Mouse (Mus musculus) splenic B cell, adult 2 months (primary cell): ENCODE measurements at regions not wholly inside any gene's neighbourhood (a gene's known extent, or its start where the extent isn't known, plus 50 kb on each side); places are given as distances from the start of the nearest gene placed in this dataset.

Experiments
- DNase-seq: peaks from one replicate; pipeline ENCODE4 v3.0.0-alpha.2; 2011; ENCODE audit warnings: low read depth, low spot score
- H3K27me3 ChIP-seq: 2 replicates; pipeline ENCODE4 v1.6.1; 2012; ENCODE audit warnings: mild to moderate bottlenecking, low read length, moderate library complexity, mixed read lengths; ENCODE audit not compliant: control insufficient read depth, poor library complexity, insufficient read depth, severe bottlenecking
- H3K36me3 ChIP-seq: 2 replicates; pipeline ENCODE4 v1.6.1; 2012; ENCODE audit warnings: mild to moderate bottlenecking, low read length, moderate library complexity, mixed read lengths; ENCODE audit not compliant: control insufficient read depth, poor library complexity, insufficient read depth, severe bottlenecking

GRCm38 (mm10) chr2:72874533-72874932 lies 105.7 kb downstream of the Sp3 start:
- no peak for DNase-seq
- Histone ChIP-seq H3K36me3 (no peaks in the 10 kb centered on the region), H3K27me3 (no peaks in the 10 kb centered on the region)

GRCm38 (mm10) chr2:72875677-72876076 lies 104.6 kb downstream of the Sp3 start:
- DNase-seq, result no peak
- no peaks in the 10 kb centered on the region for H3K36me3 ChIP-seq
- no peaks in the 10 kb centered on the region for H3K27me3 ChIP-seq

- DNase-seq, result no peak
- Histone ChIP-seq H3K36me3 (no peaks in the 10 kb centered on the region), H3K27me3 (no peaks in the 10 kb centered on the region)
Measured at GRCm38 (mm10) chr2:72880016-72880415, 100.2 kb downstream of the Sp3 start.

GRCm38 (mm10) chr2:72881554-72881953 lies 98.7 kb downstream of the Sp3 start:
- Histone ChIP-seq H3K36me3 (no peaks in the 10 kb centered on the region), H3K27me3 (no peaks in the 10 kb centered on the region)
- DNase-seq, result no peak

GRCm38 (mm10) chr2:72886250-72886649 lies 94.0 kb downstream of the Sp3 start:
- no peak for DNase-seq
- Histone ChIP-seq H3K36me3 (no peaks in the 10 kb centered on the region), H3K27me3 (no peaks in the 10 kb centered on the region)
